Mouse (Mus musculus) frontal cortex, postnatal 14 days (tissue): ENCODE data around the gene Kiss1.

Experiments
- DNase-seq, 2 experiments: peaks; one replicate each; pipeline ENCODE4 v3.0.0; 2022; ENCODE audit warnings: low spot score in 2 of 2

The Kiss1 gene

DNA sequence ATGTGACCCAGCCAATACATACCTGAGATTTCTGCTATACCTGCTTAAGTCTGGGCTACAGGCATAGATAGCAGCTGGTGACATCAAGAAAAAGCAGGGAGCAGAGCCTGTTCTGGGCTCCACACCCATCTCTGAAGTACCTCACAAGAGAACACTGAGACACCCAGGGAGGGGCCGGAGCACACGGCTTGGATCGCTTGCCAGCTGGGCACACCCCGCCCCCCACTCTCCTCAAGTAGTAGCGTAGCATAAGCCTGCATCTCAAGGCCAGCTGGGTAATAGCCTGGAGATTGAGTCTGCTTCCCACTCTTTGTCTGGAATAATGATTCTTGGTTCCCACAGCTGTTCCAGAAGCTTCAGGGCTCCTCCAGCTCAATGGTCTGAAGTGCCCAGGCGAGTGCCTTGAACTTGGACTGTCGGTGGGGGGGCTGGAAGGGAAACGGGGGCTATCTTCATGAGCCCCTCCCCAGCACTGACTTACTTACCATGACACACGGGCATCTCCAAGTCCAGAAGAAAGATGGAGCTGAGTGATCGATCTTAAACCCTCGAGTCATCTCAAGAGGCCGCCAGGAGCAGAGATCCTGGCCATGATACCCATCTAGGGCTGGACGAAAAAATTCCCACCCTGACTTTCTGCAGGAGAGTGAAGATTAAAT is at the start of gene Kiss1:
Gene Kiss1 (plus strand): TSS at position 609 of the 659 bp plus-strand sequence.
- no peak for DNase-seq

DNA sequence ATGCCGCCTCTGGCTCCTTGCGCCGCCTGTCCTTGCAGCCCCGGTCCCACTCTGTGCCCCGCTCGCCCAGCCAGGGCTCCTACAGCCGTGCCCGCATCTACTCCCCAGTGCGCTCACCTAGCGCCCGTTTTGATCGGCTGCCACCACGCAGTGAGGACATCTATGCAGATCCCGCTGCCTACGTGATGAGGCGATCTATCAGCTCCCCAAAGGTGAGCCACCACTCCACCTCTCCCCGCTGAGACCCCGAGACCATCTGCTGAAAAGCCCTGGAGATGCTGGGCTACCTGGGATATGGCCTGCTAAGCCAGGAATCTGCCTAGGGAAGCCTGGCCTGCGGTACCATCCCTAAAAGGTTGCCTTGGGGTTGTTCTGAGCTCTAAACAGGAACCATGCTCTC is 47.5 kb upstream of the Kiss1 start:
- DNase-seq, result no peak

DNA sequence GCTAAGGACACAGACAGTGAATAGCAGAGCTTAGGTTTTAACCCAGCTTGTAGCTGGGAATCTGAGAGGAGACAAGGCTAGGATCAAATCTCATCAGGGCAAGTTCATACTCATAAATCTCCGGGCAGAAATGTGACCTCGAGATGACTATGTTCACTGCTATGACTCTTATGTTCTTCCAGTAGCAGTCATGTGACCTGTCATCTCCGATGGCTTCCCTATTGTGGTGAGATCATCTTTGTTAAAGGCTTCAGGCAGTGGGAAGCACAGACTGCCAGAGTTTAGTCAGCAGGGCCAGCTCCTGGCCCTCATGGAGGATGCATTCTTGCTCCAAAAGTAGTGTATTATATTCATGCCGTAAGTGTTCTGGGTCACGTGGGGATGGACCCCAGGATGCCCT is 44.7 kb upstream of the Kiss1 start:
- DNase-seq, result no peak

- no peak for DNase-seq
Measured at GRCm38 (mm10) chr1:133278539-133278938, 43.1 kb upstream of the Kiss1 start.

DNA sequence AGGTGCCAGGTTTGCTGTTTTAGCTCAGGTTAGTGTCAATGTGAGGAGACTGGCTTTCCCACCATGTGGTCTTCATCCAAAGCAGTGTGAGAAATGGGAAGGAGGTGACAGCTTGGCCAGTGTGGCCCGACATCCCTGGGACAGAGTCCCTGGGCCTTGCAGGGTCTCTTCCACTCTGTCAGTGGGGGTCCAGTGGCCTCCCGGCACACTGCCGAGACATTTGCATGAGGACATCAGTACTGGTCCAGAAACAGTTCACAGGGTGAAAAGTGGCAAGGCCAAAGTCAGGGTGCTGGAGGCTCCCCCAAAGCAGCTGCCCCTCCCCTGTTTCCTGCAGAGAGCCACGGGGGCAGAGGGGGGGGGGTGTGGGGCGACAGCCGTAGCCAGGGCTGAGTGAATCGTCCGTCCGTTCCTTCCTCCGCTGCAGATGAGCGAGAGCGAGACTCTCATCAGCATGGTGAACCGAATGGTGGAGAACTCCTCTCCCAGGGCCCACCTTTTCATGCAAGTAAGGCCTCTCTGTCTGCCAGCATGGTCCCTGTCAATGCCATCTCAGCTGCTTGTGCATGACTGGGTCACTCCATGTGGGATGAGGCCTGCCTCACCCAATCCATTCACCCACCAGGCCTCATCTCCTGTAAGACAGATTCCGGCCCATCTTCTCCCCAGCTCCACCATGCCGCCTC is 42.6 kb upstream of the Kiss1 start:
- no peak for DNase-seq

GRCm38 (mm10) chr1:133279632-133280093 is 42.0 kb upstream of the Kiss1 start:
- no peak for DNase-seq

DNA sequence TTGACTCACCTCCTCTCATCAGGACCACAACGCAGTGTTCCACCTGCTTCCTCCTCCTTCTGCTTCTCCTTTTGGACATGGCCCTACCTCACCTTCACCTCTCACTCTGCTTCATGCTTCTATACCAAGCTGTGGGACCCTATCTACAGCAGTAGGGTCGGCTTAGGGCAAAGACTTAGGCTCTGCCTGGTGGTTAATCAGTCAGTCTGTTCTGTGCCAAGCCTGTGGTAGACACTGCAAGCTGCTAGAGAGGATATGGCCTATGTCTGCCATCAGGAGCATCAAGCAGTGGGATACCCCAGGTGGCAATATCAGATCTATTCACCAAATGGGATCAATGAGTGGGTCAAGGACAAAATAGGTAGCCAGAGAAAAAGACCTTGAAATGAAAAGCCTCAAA is 41.1 kb upstream of the Kiss1 start:
- no peak for DNase-seq

GRCm38 (mm10) chr1:133285907-133286306 is 35.8 kb upstream of the Kiss1 start:
- DNase-seq, result no peak

DNA sequence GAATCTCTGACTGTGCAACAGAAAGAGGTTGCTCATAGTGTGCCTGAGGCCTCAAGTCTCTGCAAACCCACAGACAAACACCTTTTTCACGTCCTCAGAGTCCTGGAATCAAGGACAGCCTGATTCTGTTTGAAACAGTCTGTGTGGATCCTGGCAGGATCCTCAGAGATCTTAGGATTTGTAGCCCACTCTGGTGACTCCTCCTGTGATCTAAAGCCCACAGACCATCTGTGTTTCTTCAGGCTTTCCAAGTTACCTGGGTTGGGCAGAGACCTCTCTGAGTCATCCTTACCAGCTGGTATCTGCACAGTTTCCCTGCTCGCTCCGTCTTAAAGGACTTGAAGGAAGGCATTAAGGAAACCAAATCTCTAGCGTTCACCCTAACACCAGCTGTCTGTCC is 34.6 kb upstream of the Kiss1 start:
- no peak for DNase-seq

- no peak for DNase-seq
Measured at GRCm38 (mm10) chr1:133287880-133288279, 33.8 kb upstream of the Kiss1 start.

DNA sequence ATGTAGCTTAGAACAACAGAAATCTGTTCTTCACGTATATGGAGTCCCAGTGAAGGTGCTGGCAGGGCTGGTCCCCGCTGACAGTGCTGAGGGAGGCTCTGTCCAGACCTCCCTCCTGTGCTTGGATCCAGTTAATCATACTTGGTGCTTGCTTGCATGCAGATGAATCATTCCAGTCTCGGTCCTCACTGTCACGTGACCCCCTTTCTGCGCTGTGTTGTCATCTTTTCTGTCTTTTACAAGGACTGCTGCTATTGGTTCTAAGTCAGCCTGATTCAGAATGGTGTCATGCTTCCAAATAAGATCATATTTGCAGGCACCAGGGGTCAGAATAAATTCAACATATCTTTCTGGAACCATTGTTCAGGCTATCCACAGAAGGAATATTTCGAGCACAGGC is 29.8 kb upstream of the Kiss1 start:
- no peak for DNase-seq

DNA sequence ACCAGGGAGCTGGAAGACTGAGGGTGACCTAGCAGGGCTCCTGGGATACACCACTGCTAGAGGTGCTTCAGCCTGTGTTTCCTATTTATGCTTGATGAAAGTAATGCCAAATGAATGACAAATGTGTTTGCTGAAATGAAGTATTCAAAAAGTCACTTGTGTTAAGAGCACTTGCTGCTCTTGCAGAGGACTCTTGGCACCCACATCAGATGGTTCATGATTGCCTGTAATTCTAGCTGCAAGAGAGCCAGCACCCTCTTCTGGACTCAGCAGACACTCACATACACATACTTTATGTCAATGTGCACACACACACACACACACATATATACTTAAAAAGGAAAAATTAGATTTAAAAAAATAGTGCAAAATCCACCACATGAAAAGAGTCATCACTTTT is 29.1 kb upstream of the Kiss1 start:
- DNase-seq, result no peak

- DNase-seq, result no peak
Measured at GRCm38 (mm10) chr1:133296376-133296775, 25.3 kb upstream of the Kiss1 start.

GRCm38 (mm10) chr1:133298816-133299215 is 22.9 kb upstream of the Kiss1 start:
- no peak for DNase-seq

- no peak for DNase-seq
Measured at GRCm38 (mm10) chr1:133302540-133302939, 19.1 kb upstream of the Kiss1 start.

DNA sequence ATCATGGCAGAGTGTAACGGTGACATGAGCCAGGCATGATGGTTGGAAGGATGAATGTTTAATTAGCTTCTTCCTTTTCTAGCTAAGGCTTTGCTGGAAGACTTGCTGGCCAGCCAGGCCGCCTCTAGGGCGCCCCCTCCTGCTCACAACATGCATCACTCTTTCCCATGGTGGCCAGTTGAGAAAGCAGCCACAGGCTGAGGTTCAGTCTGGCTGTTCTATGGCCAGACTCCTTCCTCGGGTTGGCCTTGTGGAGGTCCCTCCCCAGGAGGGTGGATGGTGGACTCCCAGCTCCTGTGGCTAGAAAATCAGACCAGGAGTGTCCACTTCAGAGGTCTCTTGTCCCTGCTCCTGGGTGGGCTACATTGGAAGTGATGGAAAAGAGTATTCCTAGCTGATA is 14.8 kb upstream of the Kiss1 start:
- peak in 1 of 2 experiments; percentile 66 for DNase-seq

DNA sequence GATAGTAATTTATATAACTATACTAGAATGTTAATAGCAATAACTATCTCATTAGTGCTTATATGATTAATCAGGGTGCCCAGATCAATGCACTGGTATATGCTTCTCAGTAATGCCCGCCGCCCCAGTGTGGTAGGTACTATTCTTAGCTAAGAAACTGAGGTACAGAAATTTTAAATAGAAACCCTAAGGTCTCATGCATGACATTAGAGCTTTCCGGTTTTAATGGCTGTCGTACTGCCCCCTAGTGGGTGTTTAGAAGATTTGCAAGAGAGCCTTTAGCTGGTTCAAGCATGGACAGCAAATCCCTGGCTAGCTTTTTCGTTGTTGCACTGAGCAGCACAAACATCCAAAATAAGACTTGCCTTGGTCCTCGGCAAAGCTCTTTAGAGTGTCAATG is 14.4 kb upstream of the Kiss1 start:
- DNase-seq, result peak in 1 of 2 experiments; percentile 33

DNA sequence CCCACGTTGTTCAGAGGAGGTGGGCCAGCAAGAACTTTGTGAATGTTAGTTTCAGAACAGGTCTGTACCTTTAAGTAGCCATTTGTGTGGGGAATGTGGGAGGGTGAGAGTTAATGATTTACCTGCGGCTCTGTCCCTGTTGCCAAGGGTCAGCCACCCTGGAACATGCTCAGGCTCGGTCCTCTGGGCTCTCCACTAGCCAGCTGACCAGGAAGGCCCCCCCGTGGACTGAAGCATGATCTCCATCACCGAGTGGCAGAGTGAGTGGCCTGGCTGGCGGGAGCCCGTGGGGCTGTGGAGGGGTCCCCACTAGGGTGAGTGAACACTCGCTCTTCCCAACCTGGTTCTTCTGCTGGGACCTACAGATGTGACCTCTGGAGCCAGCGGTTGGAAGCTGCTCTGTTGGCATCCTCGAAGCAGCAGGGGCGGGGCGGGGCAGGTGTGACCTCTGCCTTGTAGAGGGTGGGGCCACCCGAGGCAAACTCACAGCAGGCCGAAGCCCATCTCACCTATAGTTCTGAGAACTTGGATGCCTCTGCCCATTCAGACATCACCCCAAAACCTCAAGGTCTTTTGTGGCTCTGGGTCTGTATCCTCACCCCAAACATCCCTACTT is 11.9 kb upstream of the Kiss1 start, which contains the start of gene Golt1a:
Gene Golt1a (plus strand): TSS at position 149 of the 616 bp plus-strand sequence.
- no peak for DNase-seq

DNA sequence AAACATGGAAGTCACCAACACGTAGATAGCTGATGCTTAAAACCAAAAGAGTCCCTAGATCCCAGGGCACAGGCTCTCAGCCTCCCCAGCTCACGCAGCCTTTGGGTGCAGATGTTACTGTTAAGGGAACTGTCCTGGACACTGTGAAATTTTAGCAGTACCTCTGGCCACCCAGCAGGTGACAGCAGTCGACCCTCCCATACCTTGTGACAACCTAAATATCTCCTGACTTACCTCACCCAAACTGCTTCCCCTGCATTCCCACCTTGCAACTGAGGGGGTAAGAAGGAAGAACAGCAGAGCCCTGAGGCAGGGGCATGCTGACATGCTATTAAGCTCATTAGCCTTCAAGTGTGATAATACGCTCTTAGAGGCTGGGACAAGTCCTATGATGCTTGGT is 10.4 kb upstream of the Kiss1 start:
- DNase-seq, result no peak

DNA sequence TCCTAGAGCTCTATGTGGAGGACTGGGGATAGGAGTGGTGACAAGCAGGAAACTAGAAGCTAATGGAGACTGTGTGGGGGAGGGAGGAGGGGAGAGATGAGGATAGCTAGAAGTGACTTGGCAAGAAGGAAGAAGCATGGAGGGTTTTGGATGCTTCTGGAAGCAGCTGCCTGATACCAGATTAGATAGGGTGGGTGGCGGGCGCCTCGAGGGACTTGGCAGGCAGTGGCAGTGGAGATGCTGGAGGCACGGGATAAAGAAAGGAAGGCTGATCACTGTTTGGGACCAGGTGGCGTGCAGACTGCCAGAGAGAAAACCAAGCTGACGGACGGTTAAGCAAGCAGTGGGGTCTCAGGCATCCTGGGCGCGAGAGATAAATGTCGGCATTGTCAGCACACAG is 9.7 kb upstream of the Kiss1 start:
- peak; percentile 73 to 81 for DNase-seq

DNA sequence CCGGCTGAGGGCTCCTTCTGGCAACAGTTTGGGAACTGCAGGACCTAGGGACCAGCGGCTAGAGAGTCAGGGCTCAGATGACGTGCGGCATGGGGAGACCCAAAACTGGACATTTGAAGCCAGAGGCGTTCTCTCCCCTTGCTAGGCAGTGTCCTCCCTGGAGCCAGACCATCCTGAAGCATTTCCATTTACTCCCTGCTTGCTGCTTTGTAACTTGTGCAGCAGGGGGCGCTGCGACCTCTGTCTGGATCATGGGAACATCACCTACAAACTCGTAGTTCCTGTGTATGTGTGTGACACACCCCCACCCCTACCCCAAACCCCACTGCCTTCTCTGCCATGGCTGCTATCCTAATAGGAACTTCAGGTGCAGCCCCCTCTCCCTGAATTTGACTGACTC is 7.3 kb upstream of the Kiss1 start:
- DNase-seq, result peak in 1 of 2 experiments; percentile 40

DNA sequence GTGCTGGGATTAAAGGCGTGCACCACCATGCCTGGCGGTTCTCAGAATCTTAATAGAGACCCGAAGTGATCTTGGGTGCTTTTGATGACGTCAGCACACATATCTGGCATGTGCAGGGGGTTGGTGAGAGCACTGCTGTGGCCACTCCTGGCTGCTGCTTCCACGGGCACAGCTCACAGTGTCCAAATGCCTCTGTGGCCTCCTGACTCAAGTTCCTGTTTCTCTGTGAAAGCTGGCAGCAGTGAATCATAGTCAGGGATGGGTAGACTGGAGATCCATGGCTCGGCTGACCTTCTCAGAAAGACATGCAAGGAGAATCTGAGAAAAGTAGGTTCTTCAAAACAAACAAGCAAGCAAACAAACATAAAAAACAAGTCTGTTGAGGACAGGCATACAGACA is 5.9 kb upstream of the Kiss1 start:
- no peak for DNase-seq

DNA sequence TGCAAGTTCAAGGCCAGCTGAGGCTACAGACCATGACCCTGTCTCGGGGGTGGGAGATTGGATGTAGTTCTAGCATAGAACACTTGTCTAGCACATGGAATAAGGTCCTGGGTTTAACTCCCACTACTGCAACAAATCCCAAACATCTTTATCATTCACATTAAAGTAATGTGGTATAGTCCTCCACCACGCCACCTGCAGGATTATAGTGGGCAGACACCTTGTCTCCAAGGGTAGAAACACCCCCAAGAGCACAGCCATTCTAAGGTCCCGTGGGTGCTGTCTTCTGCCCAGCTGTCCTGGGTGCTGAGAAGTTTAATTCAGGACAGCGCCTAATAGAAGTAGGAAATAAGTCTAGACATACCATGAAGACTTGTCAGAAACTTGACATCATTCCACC is 5.1 kb upstream of the Kiss1 start:
- DNase-seq, result no peak
